Mouse (Mus musculus) embryo, embryonic 11.5 days (tissue): ENCODE results near the gene Pamr1.

Experiments
- DNase-seq: peaks from one replicate; pipeline ENCODE4 v3.0.0-alpha.2; 2012; ENCODE audit warnings: low read depth, low spot score

The Pamr1 gene

GRCm38 (mm10) chr2:102598911-102599721 is 49.3 kb downstream of the Pamr1 start:
- DNase-seq, result no peak

GRCm38 (mm10) chr2:102600516-102600915 is 50.7 kb downstream of the Pamr1 start:
- DNase-seq, result no peak

- DNase-seq, result no peak
Measured at GRCm38 (mm10) chr2:102610485-102610884, 60.7 kb downstream of the Pamr1 start.

- no peak for DNase-seq
Measured at GRCm38 (mm10) chr2:102616637-102617036, 66.8 kb downstream of the Pamr1 start.

GRCm38 (mm10) chr2:102620744-102621429 is 71.1 kb downstream of the Pamr1 start:
- DNase-seq, result no peak

- DNase-seq, result no peak
Measured at GRCm38 (mm10) chr2:102622176-102622575, 72.4 kb downstream of the Pamr1 start.

- DNase-seq, result no peak
Measured at GRCm38 (mm10) chr2:102622943-102623342, 73.1 kb downstream of the Pamr1 start.

- DNase-seq, result no peak
Measured at GRCm38 (mm10) chr2:102624538-102624937, 74.7 kb downstream of the Pamr1 start.

- no peak for DNase-seq
Measured at GRCm38 (mm10) chr2:102632361-102632760, 82.5 kb downstream of the Pamr1 start.

- no peak for DNase-seq
Measured at GRCm38 (mm10) chr2:102634010-102634409, 84.2 kb downstream of the Pamr1 start.

GRCm38 (mm10) chr2:102635523-102636060 is 85.8 kb downstream of the Pamr1 start:
- DNase-seq, result no peak

GRCm38 (mm10) chr2:102636116-102636600 is 86.3 kb downstream of the Pamr1 start:
- no peak for DNase-seq

- no peak for DNase-seq
Measured at GRCm38 (mm10) chr2:102638140-102638539, 88.3 kb downstream of the Pamr1 start.

GRCm38 (mm10) chr2:102638690-102639089 is 88.9 kb downstream of the Pamr1 start:
- DNase-seq, result no peak

GRCm38 (mm10) chr2:102648845-102649500 is 99.2 kb downstream of the Pamr1 start:
- DNase-seq, result no peak

- no peak for DNase-seq
Measured at GRCm38 (mm10) chr2:102650322-102650721, 100.5 kb downstream of the Pamr1 start.

GRCm38 (mm10) chr2:102655966-102656725 is 106.3 kb downstream of the Pamr1 start:
- DNase-seq, result no peak

GRCm38 (mm10) chr2:102657726-102658125 is 107.9 kb downstream of the Pamr1 start:
- no peak for DNase-seq

- no peak for DNase-seq
Measured at GRCm38 (mm10) chr2:102658163-102658660, 108.4 kb downstream of the Pamr1 start, which contains the start of gene Slc1a2. Gene Slc1a2, plus strand, starts transcription at chr2:102658659.

GRCm38 (mm10) chr2:102658661-102659520 is 109.1 kb downstream of the Pamr1 start:
- no peak for DNase-seq
